Mouse (Mus musculus): ENCODE results near the gene Gm16503. TPM values are rescaled to one million over a fixed set of nuclear protein-coding genes. Genes with fewer than 3 reads are reported as not detected.

Gene Gm16503
- polyA plus RNA-seq, 1 experiment = 0.60 TPM

- Histone ChIP-seq H3K4me3 (replicated peaks; ENCODE audit: control insufficient read depth, low read depth, low read length) (no peak overlapping the region), H3K4me1 (ENCODE audit: control insufficient read depth, insufficient read depth, low read length) (no peaks in the 10 kb centered on the region), H3K27ac (ENCODE audit: control insufficient read depth, insufficient read depth, low read depth, low read length, poor library complexity) (no peak overlapping the region)
- no peak for TF ChIP-seq CTCF (IDR thresholded peaks at IDR 0.05; ENCODE audit: control insufficient read depth, insufficient read depth, low read length)
- TF ChIP-seq POLR2A (IDR thresholded peaks at IDR 0.05; ENCODE audit: borderline replicate concordance, control insufficient read depth, low read depth, low read length) = no peak
- WGBS = 53% methylated on average over 1 of the region's 1 CpGs
Measured at GRCm38 (mm10) chr4:147586511-147587473, 46.8 kb downstream of the Gm16503 start.

Other genes starting within 250 kb of the Gm16503 start
- gene Zfp988, start 234.5 kb upstream of the Gm16503 start, polyA plus RNA-seq (2011; ENCODE audit: insufficient read depth, insufficient read length, low replicate concordance, missing spikeins) = 4.7 TPM in 1 of 2 replicates, not detected in the other
- gene Zfp978, start 178.9 kb upstream of the Gm16503 start, polyA plus RNA-seq (2011; ENCODE audit: insufficient read depth, insufficient read length, low replicate concordance, missing spikeins) = 10.5 TPM in 1 of 2 replicates, not detected in the other
- gene Zfp982, start 47.8 kb upstream of the Gm16503 start, polyA plus RNA-seq (2011; ENCODE audit: insufficient read depth, insufficient read length, low replicate concordance, missing spikeins) = 4.2 TPM in 1 of 2 replicates, not detected in the other
- 0.82 TPM in 1 of 2 replicates, not detected in the other for gene Zfp985, start 13.1 kb downstream of the Gm16503 start, polyA plus RNA-seq (2011; ENCODE audit: insufficient read depth, insufficient read length, low replicate concordance, missing spikeins)
- 0.86 and 6.6 TPM in 2 replicates for gene Zfp979, start 102.3 kb downstream of the Gm16503 start, polyA plus RNA-seq (2011; ENCODE audit: insufficient read depth, insufficient read length, low replicate concordance, missing spikeins)
- 2.3 TPM in 1 of 2 replicates, not detected in the other for gene Zfp534, start 162.3 kb downstream of the Gm16503 start, polyA plus RNA-seq (2011; ENCODE audit: insufficient read depth, insufficient read length, low replicate concordance, missing spikeins)

Measured in bone marrow, adult 2 months (tissue).